Mouse (Mus musculus) hindbrain, postnatal 0 days (tissue): ENCODE measurements around the gene Jak3. TPM values are rescaled to one million over a fixed set of nuclear protein-coding genes. Genes with fewer than 3 reads are reported as not detected.

Experiments
- ATAC-seq: fragments of 200-750 bp; cut with Nextera tagmentation; 2 replicates; pipeline ENCODE4 v1.8.0; 2017; ENCODE audit warnings: mild to moderate bottlenecking, moderate TSS enrichment, moderate library complexity
- DNase-seq: peaks from one replicate; pipeline ENCODE4 v3.0.0-alpha.2; 2015; ENCODE audit warnings: low spot score
- H3K27ac ChIP-seq: fragments of 300-500 bp; sonication (generic); 2 replicates; pipeline ENCODE4 v1.5.1; 2014; ENCODE audit warnings: mild to moderate bottlenecking
- H3K27me3 ChIP-seq: fragments of 300-500 bp; sonication (generic); 2 replicates; pipeline ENCODE4 v1.6.1; 2014; ENCODE audit warnings: low read length, mixed read lengths; ENCODE audit not compliant: insufficient read depth
- H3K36me3 ChIP-seq: fragments of 300-500 bp; sonication (generic); 2 replicates; pipeline ENCODE4 v1.6.1; 2014; ENCODE audit warnings: low read length, mixed read lengths; ENCODE audit not compliant: insufficient read depth
- H3K4me1 ChIP-seq: fragments of 300-500 bp; sonication (generic); 2 replicates; pipeline ENCODE4 v1.6.1; 2014; ENCODE audit warnings: antibody characterized with exemption, low read length, mixed read lengths; ENCODE audit not compliant: insufficient read depth
- H3K4me2 ChIP-seq: fragments of 300-500 bp; sonication (generic); 2 replicates; pipeline ENCODE4 v1.6.1; 2014; ENCODE audit warnings: low read depth, mild to moderate bottlenecking, low read length, moderate library complexity, mixed read lengths
- H3K4me3 ChIP-seq: fragments of 300-500 bp; sonication (generic); 2 replicates; pipeline ENCODE4 v1.5.1; 2014; ENCODE audit warnings: low read length
- H3K9ac ChIP-seq: fragments of 300-500 bp; sonication (generic); replicated peaks from 2 replicates; pipeline ENCODE4 v1.6.1; 2014; ENCODE audit warnings: mild to moderate bottlenecking, low read length, moderate library complexity, mixed read lengths
- H3K9me3 ChIP-seq: fragments of 300-500 bp; sonication (generic); 2 replicates; pipeline ENCODE4 v1.6.1; 2016; ENCODE audit warnings: low read length, mixed read lengths
- CTCF ChIP-seq: IDR thresholded peaks from 2 replicates; pipeline ENCODE4 v1.5.1; 2016; ENCODE audit warnings: antibody characterized with exemption, control low read depth, low read depth
- WGBS: fragments of 180-500 bp; shearing (Covaris S2); extraction: QIAGEN DNeasy Blood & Tissue Kit; methylation state at CpG from one replicate; pipeline ENCODE4 v1.1.7; 2014; 5-methylcytosine and 5-hydroxymethylcytosine counted together
- polyA plus RNA-seq: library from polyadenylated mRNA; unstranded; fragments of >200 nt; fragmentation: Nextera tagmentation; extraction: Ambion mirVana; gene quantifications from 2 replicates; pipeline ENCODE4 v1.2.1, GENCODE M21; 2015
- total RNA-seq: library from RNA; depleted of rRNA; stranded (reverse); fragments of >200 nt; gene quantifications from 2 replicates; pipeline ENCODE4 v1.2.3, GENCODE M21; 2014; rRNA removed

Jak3 gene
- total RNA-seq (14.8 and 15.3 TPM in 2 replicates), polyA plus RNA-seq (7.3 and 7.4 TPM in 2 replicates)

- DNase-seq (peak; percentile 85), ATAC-seq (peak; percentile 51)
- H3K4me2 ChIP-seq = peak within 1 kb of the TSS; percentile 90
- H3K36me3 ChIP-seq = no peaks in the 10 kb centered on the region
- H3K27me3 ChIP-seq = peaks cover 29% of the 10 kb centered on the region
- H3K4me3 ChIP-seq = peak within 1 kb of the TSS; percentile 63
- no peak for TF ChIP-seq CTCF
- WGBS = 2% methylated on average over 39 of the region's 40 CpGs
- no peaks in the 10 kb centered on the region for H3K9me3 ChIP-seq
- peaks cover 15% of the 10 kb centered on the region for H3K4me1 ChIP-seq
- H3K27ac ChIP-seq = peak within 1 kb of the TSS; percentile 78
- H3K9ac ChIP-seq = peak within 1 kb of the TSS; percentile 69
Measured at GRCm38 (mm10) chr8:71676020-71676741, at the start of gene Jak3. Gene Jak3 (plus strand): TSS chr8:71676296.

- Histone ChIP-seq H3K9ac (no peak overlapping the region), H3K4me2 (no peak overlapping the region), H3K9me3 (no peaks in the 10 kb centered on the region), H3K4me3 (no peak overlapping the region), H3K4me1 (peaks cover 13% of the 10 kb centered on the region), H3K27ac (no peak overlapping the region), H3K27me3 (no peaks in the 10 kb centered on the region), H3K36me3 (peaks cover 27% of the 10 kb centered on the region)
- no peak for TF ChIP-seq CTCF
- WGBS = 84% methylated on average over 9 of the region's 9 CpGs
- DNase-seq (no peak), ATAC-seq (no peak)
Measured at GRCm38 (mm10) chr8:71626753-71627152, 49.3 kb upstream of the Jak3 start.

DNA sequence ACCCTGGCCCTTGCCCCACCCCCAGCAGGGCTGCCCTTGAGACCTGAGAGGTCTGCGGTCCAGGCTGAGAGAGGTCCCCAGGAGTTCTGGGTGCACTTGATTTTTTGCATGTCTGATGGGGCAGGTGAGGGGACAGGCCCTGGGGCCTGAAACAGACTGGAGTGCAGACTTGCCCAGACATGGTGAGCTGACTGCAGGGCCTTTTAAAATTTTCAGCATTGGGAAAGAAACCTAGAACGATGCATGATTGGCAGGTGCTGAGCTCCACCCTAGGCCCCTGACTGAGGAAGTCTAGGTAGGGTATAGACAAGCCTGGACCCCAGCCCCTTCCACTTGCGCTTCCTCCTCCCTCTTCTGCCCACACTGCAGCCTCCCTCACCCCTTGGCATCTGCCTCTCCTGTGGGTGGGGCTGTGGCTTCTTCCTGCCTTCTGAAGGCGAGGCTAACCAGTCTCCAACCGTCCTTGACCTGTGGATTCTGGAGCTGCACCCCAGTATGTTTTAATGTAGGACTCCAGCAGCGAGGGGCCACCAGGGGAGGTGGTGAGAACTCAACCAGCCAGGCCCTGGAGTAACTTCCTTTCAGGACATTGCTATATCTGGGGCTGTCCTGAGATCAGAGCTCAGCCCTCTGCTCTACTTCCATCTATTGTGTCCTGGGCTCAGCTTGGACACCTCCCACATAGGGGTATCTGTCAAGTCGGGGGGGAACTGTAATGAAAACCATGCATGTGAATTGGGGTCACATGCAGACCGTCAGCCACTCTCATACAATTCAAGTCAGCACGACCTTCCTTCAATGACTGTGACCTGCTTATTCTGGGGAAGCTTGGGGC, 48.6 kb upstream of the Jak3 start:
- DNase-seq (no peak), ATAC-seq (no peak)
- Histone ChIP-seq H3K27ac (no peak overlapping the region), H3K27me3 (no peaks in the 10 kb centered on the region), H3K4me3 (no peak overlapping the region), H3K4me2 (no peak overlapping the region), H3K36me3 (peaks cover 20% of the 10 kb centered on the region), H3K9me3 (no peaks in the 10 kb centered on the region), H3K4me1 (peaks cover 13% of the 10 kb centered on the region), H3K9ac (no peak overlapping the region)
- TF ChIP-seq CTCF = 0 out of 2 replicates have a peak, but pooled peaks have one; percentile 12
- 51% methylated on average over 9 of the region's 9 CpGs for WGBS

GRCm38 (mm10) chr8:71628396-71629095, 47.5 kb upstream of the Jak3 start:
- Histone ChIP-seq H3K36me3 (peaks cover 9% of the 10 kb centered on the region; the same call in 1 of the 2 replicates), H3K4me1 (peaks cover 13% of the 10 kb centered on the region), H3K9ac (peak overlapping the region; percentile 65), H3K4me2 (peak overlapping the region; percentile 88), H3K27me3 (no peaks in the 10 kb centered on the region), H3K9me3 (no peaks in the 10 kb centered on the region), H3K27ac (peak overlapping the region; percentile 76), H3K4me3 (peak overlapping the region; percentile 43)
- ATAC-seq (no peak), DNase-seq (no peak)
- WGBS = 8% methylated on average over 16 of the region's 16 CpGs
- no peak for TF ChIP-seq CTCF

GRCm38 (mm10) chr8:71629096-71629697, 46.9 kb upstream of the Jak3 start:
- peak; percentile 88 for ATAC-seq
- Histone ChIP-seq H3K9ac (peak overlapping the region; percentile 65), H3K4me3 (peak overlapping the region; percentile 43), H3K27ac (peak overlapping the region; percentile 76), H3K4me1 (peaks cover 13% of the 10 kb centered on the region), H3K9me3 (no peaks in the 10 kb centered on the region), H3K4me2 (peak overlapping the region; percentile 88), H3K36me3 (peaks cover 6% of the 10 kb centered on the region; the same call in 1 of the 2 replicates), H3K27me3 (no peaks in the 10 kb centered on the region)
- peak; percentile 95 for DNase-seq
- 1% methylated on average over 55 of the region's 55 CpGs for WGBS
- TF ChIP-seq CTCF = peak; percentile 63

- Histone ChIP-seq H3K4me2 (peak overlapping the region; percentile 88), H3K4me3 (peak overlapping the region; percentile 43), H3K36me3 (peaks cover under 1% of the 10 kb centered on the region; the same call in 1 of the 2 replicates), H3K9ac (peak overlapping the region; percentile 65; the same call in 1 of the 2 replicates), H3K27me3 (no peaks in the 10 kb centered on the region), H3K4me1 (peaks cover 13% of the 10 kb centered on the region), H3K27ac (peak overlapping the region; percentile 76), H3K9me3 (no peaks in the 10 kb centered on the region)
- 5% methylated on average over 25 of the region's 25 CpGs for WGBS
- TF ChIP-seq CTCF = no peak
- DNase-seq (peak; percentile 31), ATAC-seq (no peak; the same call in 1 of the 2 replicates)
Measured at GRCm38 (mm10) chr8:71629781-71630212, 46.3 kb upstream of the Jak3 start.
